Mouse (Mus musculus): ENCODE measurements around the gene Otop3.
A peak's percentile ranks its signal among the peaks of the same experiment; 100 is the strongest.

The Otop3 gene

GRCm38 (mm10) chr11:115334531-115334930 is at the start of gene Otop3:
Gene Otop3 (plus strand): TSS chr11:115334731.
- no peak for DNase-seq

GRCm38 (mm10) chr11:115285282-115285681 is 49.2 kb upstream of the Otop3 start:
- DNase-seq: no peak

- peak; percentile 86 for DNase-seq
Observed at GRCm38 (mm10) chr11:115286201-115286993, 48.1 kb upstream of the Otop3 start.

- DNase-seq: peak; percentile 89
Observed at GRCm38 (mm10) chr11:115287386-115287785, 47.1 kb upstream of the Otop3 start.

- peak; percentile 94 for DNase-seq
Observed at GRCm38 (mm10) chr11:115288305-115288704, 46.2 kb upstream of the Otop3 start.

- DNase-seq: peak; percentile 93
Observed at GRCm38 (mm10) chr11:115289885-115290284, 44.6 kb upstream of the Otop3 start.

GRCm38 (mm10) chr11:115290314-115290713 is 44.2 kb upstream of the Otop3 start:
- no peak for DNase-seq

- peak; percentile 98 for DNase-seq
Observed at GRCm38 (mm10) chr11:115290919-115291318, 43.6 kb upstream of the Otop3 start.

- peak; percentile 90 for DNase-seq
Observed at GRCm38 (mm10) chr11:115291503-115291902, 43.0 kb upstream of the Otop3 start.

- no peak for DNase-seq
Observed at GRCm38 (mm10) chr11:115292631-115293375, 41.7 kb upstream of the Otop3 start.

GRCm38 (mm10) chr11:115295939-115296338 is 38.6 kb upstream of the Otop3 start:
- no peak for DNase-seq

- peak; percentile 92 for DNase-seq
Observed at GRCm38 (mm10) chr11:115296471-115297210, 37.9 kb upstream of the Otop3 start.

- peak; percentile 97 for DNase-seq
Observed at GRCm38 (mm10) chr11:115297214-115297826, 37.2 kb upstream of the Otop3 start, which contains the start of gene Fads6. Gene Fads6 (minus strand): TSS chr11:115297663.

- peak; percentile 86 for DNase-seq
Observed at GRCm38 (mm10) chr11:115298160-115298559, 36.4 kb upstream of the Otop3 start.

- DNase-seq: no peak
Observed at GRCm38 (mm10) chr11:115300745-115301144, 33.8 kb upstream of the Otop3 start.

GRCm38 (mm10) chr11:115301351-115301750 is 33.2 kb upstream of the Otop3 start:
- DNase-seq: no peak

GRCm38 (mm10) chr11:115303167-115303566 is 31.4 kb upstream of the Otop3 start:
- DNase-seq: peak; percentile 89

- no peak for DNase-seq
Observed at GRCm38 (mm10) chr11:115306863-115307262, 27.7 kb upstream of the Otop3 start, which contains the start of gene Otop2. Gene Otop2 (plus strand): TSS chr11:115307163.

- no peak for DNase-seq
Observed at GRCm38 (mm10) chr11:115308781-115309180, 25.8 kb upstream of the Otop3 start.

- DNase-seq: peak; percentile 83
Observed at GRCm38 (mm10) chr11:115314249-115314648, 20.3 kb upstream of the Otop3 start.

- peak; percentile 87 for DNase-seq
Observed at GRCm38 (mm10) chr11:115317204-115317603, 17.3 kb upstream of the Otop3 start.

GRCm38 (mm10) chr11:115318245-115319027 is 16.1 kb upstream of the Otop3 start:
- peak; percentile 83 for DNase-seq

All from heart, adult 11 months (tissue).